8 mouse cellular contexts compared by ENCODE assay signal in genomic region chr5:114647211-114647974, GRCm38 (mm10). TPM values are rescaled to one million over a fixed set of nuclear protein-coding genes. Genes with fewer than 3 reads are reported as not detected.
DNase-seq lines count a peak whose midpoint lies in the region; ATAC-seq and TF ChIP-seq lines count a peak whose summit lies in the region.

No protein-coding gene starts in this region.

- H3K9ac ChIP-seq in ES-Bruce4 (ENCODE audit: low read depth, poor library complexity, severe bottlenecking) (peak overlapping the region; percentile 26; the same call in 1 of the 2 replicates), MEL (ENCODE audit: control insufficient read depth, low read depth, low read length, poor library complexity, severe bottlenecking) (peak overlapping the region; percentile 70)
- H3K9ac ChIP-seq in embryonic facial prominence, embryonic 14.5 days (ENCODE audit: low read depth, low read length): peak overlapping the region; percentile 22
- peak overlapping the region; percentile 51 for H3K9ac ChIP-seq in hindbrain, embryonic 16.5 days (ENCODE audit: low read depth, low read length)
- peak overlapping the region; percentile 56 for H3K9ac ChIP-seq in liver, embryonic 13.5 days

- no peak for TF ChIP-seq CTCF in ES-Bruce4 (IDR thresholded peaks at IDR 0.05; ENCODE audit: low read depth, low read length)
- no peak for TF ChIP-seq CTCF in MEL (IDR thresholded peaks at IDR 0.05 in 2 of 3, conservative IDR thresholded peaks at IDR 0.05 in 1 of 3; ENCODE audit: control insufficient read depth in 1 of 3, insufficient read depth in 1 of 3, low read depth in 2 of 3, low read length in 3 of 3, poor library complexity in 1 of 3, severe bottlenecking in 1 of 3)

- H3K27me3 ChIP-seq in ES-Bruce4 (ENCODE audit: control insufficient read depth, insufficient read depth, low read length, poor library complexity, severe bottlenecking) (no peaks in the 10 kb centered on the region), MEL (ENCODE audit: control insufficient read depth in 1 of 2, insufficient read depth in 2 of 2, low read length in 2 of 2) (no peaks in the 10 kb centered on the region)
- H3K27me3 ChIP-seq in embryonic facial prominence, embryonic 14.5 days (replicated peaks; ENCODE audit: control insufficient read depth, insufficient read depth, low read length): no peaks in the 10 kb centered on the region
- no peaks in the 10 kb centered on the region for H3K27me3 ChIP-seq in hindbrain, embryonic 16.5 days (replicated peaks; ENCODE audit: control insufficient read depth, insufficient read depth, low read length)
- 0 out of 2 replicates have a peak, but pooled peaks cover 7% of the 10 kb centered on the region for H3K27me3 ChIP-seq in liver, embryonic 13.5 days

- H3K36me3 ChIP-seq in ES-Bruce4 (ENCODE audit: control insufficient read depth, insufficient read depth, low read length, poor library complexity, severe bottlenecking): no peaks in the 10 kb centered on the region
- H3K36me3 ChIP-seq in MEL (ENCODE audit: control insufficient read depth in 1 of 2, insufficient read depth in 2 of 2, low read length in 2 of 2): peaks cover 0 to 3% of the 10 kb centered on the region in 2 experiments; a peak in 2 of 4 replicates
- H3K36me3 ChIP-seq in embryonic facial prominence, embryonic 14.5 days (ENCODE audit: control insufficient read depth, insufficient read depth, low read length): no peaks in the 10 kb centered on the region
- H3K36me3 ChIP-seq in hindbrain, embryonic 16.5 days (ENCODE audit: control insufficient read depth, insufficient read depth, low read length): no peaks in the 10 kb centered on the region
- no peaks in the 10 kb centered on the region for H3K36me3 ChIP-seq in liver, embryonic 13.5 days

- no peaks in the 10 kb centered on the region for H3K4me1 ChIP-seq in ES-Bruce4 (ENCODE audit: control insufficient read depth, insufficient read depth, low read length)
- peaks cover 0 to 8% of the 10 kb centered on the region in 2 experiments; a peak in 1 of 4 replicates for H3K4me1 ChIP-seq in MEL (ENCODE audit: control insufficient read depth in 1 of 2, insufficient read depth in 2 of 2, low read length in 2 of 2)
- H3K4me1 ChIP-seq in embryonic facial prominence, embryonic 14.5 days (ENCODE audit: control insufficient read depth, insufficient read depth, low read length): peaks cover 42% of the 10 kb centered on the region
- peaks cover 13% of the 10 kb centered on the region for H3K4me1 ChIP-seq in hindbrain, embryonic 16.5 days (ENCODE audit: control insufficient read depth, insufficient read depth, low read depth, low read length)
- peaks cover 42% of the 10 kb centered on the region for H3K4me1 ChIP-seq in liver, embryonic 13.5 days (replicated peaks)

- no peak for TF ChIP-seq RAD21 in MEL (IDR thresholded peaks at IDR 0.05; ENCODE audit: low read depth, low read length)

- WGBS in embryonic facial prominence, embryonic 14.5 days: 2% methylated on average over 24 of the region's 27 CpGs
- 3% methylated on average over 27 of the region's 27 CpGs for WGBS in hindbrain, embryonic 16.5 days
- WGBS in liver, embryonic 13.5 days (ENCODE audit: insufficient replicate concordance): 1% methylated on average over 27 of the region's 27 CpGs

- H3K9me3 ChIP-seq in ES-Bruce4 (replicated peaks; ENCODE audit: control insufficient read depth, insufficient read depth, low read length, poor library complexity, severe bottlenecking) (no peaks in the 10 kb centered on the region), MEL (replicated peaks; ENCODE audit: insufficient read depth, low read length) (no peaks in the 10 kb centered on the region)
- H3K9me3 ChIP-seq in embryonic facial prominence, embryonic 14.5 days (ENCODE audit: control insufficient read depth, low read length): no peaks in the 10 kb centered on the region
- H3K9me3 ChIP-seq in hindbrain, embryonic 16.5 days (ENCODE audit: control insufficient read depth, low read length): no peaks in the 10 kb centered on the region
- no peaks in the 10 kb centered on the region for H3K9me3 ChIP-seq in liver, embryonic 13.5 days (replicated peaks)

- 0 out of 2 replicates have a peak, but pooled peaks have one; percentile 49 for TF ChIP-seq EP300 in ES-Bruce4 (IDR thresholded peaks at IDR 0.05; ENCODE audit: insufficient read depth, low read depth, low read length)
- TF ChIP-seq EP300 in MEL (IDR thresholded peaks at IDR 0.05; ENCODE audit: low read depth in 1 of 2, low read length in 2 of 2): no peak

- ATAC-seq in embryonic facial prominence, embryonic 14.5 days (ENCODE audit: low read depth): peak; percentile 86
- ATAC-seq in hindbrain, embryonic 16.5 days: peak; percentile 64
- ATAC-seq in liver, embryonic 13.5 days (ENCODE audit: low read depth): peak; percentile 63

- TF ChIP-seq POLR2A in ES-Bruce4 (IDR thresholded peaks at IDR 0.05; ENCODE audit: insufficient read depth, low read length) (peak; percentile 83), MEL (IDR thresholded peaks at IDR 0.05; ENCODE audit: control insufficient read depth in 1 of 2, insufficient read depth in 1 of 2, low read depth in 1 of 2, low read length in 2 of 2, poor library complexity in 1 of 2) (peak in 1 of 2 experiments; percentile 58; a peak in 2 of 4 replicates)

- DNase-seq in MEL (ENCODE audit: low read depth, low spot score): peak; percentile 84
- DNase-seq in embryonic facial prominence, embryonic 14.5 days (ENCODE audit: low spot score): peak; percentile 92
- DNase-seq in liver, embryonic 13.5 days: peak; percentile 45
- peak; percentile 42 for DNase-seq in naive thymus-derived CD4-positive, alpha-beta T cell, adult 2 months (ENCODE audit: low read depth)
- DNase-seq in T-cell, adult 2 months (ENCODE audit: low spot score): no peak
- DNase-seq in gastrocnemius, adult 8-10 months (ENCODE audit: low spot score in 2 of 2): no peak

- H3K27ac ChIP-seq in ES-Bruce4 (ENCODE audit: insufficient read depth, low read length): peak overlapping the region; percentile 27; the same call in 1 of the 2 replicates
- peak overlapping the region; percentile 74 for H3K27ac ChIP-seq in MEL (ENCODE audit: control insufficient read depth, low read depth, low read length)
- peak overlapping the region; percentile 69 for H3K27ac ChIP-seq in embryonic facial prominence, embryonic 14.5 days (replicated peaks; ENCODE audit: low read depth, low read length)
- 0 out of 2 replicates have a peak overlapping the region, but pooled peaks have one; percentile 19 for H3K27ac ChIP-seq in hindbrain, embryonic 16.5 days (ENCODE audit: low read depth, low read length)
- H3K27ac ChIP-seq in liver, embryonic 13.5 days: peak overlapping the region; percentile 12; the same call in 1 of the 2 replicates

- H3K4me3 ChIP-seq in ES-Bruce4 (ENCODE audit: low read depth, low read length) (peak overlapping the region; percentile 81), MEL (ENCODE audit: control insufficient read depth in 1 of 2, insufficient read depth in 1 of 2, low read depth in 2 of 2, low read length in 2 of 2) (peak overlapping the region; percentile 42 to 56)
- H3K4me3 ChIP-seq in embryonic facial prominence, embryonic 14.5 days (ENCODE audit: low read depth, low read length): peak overlapping the region; percentile 30
- H3K4me3 ChIP-seq in hindbrain, embryonic 16.5 days (ENCODE audit: low read length): peak overlapping the region; percentile 32
- peak overlapping the region; percentile 40 for H3K4me3 ChIP-seq in liver, embryonic 13.5 days (replicated peaks)

- H3K4me2 ChIP-seq in embryonic facial prominence, embryonic 14.5 days (ENCODE audit: low read depth, low read length): peak overlapping the region; percentile 62
- peak overlapping the region; percentile 71 for H3K4me2 ChIP-seq in hindbrain, embryonic 16.5 days (ENCODE audit: low read length)
- peak overlapping the region; percentile 67 for H3K4me2 ChIP-seq in liver, embryonic 13.5 days

- H3K79me2 ChIP-seq in MEL (ENCODE audit: control insufficient read depth, insufficient read depth, low read length, poor library complexity): no peaks in the 10 kb centered on the region

TF ChIP-seq in MEL, 35 proteins besides CTCF, POLR2A, EP300 and RAD21 (continues in another document):
- TF ChIP-seq BHLHE40 (IDR thresholded peaks at IDR 0.05; ENCODE audit: borderline replicate concordance, low read depth, low read length): peak; percentile 7; the same call in 1 of the 2 replicates
- TF ChIP-seq ZNF384 (IDR thresholded peaks at IDR 0.05; ENCODE audit: low read depth, low read length): no peak
- TF ChIP-seq RCOR1 (IDR thresholded peaks at IDR 0.05; ENCODE audit: low read depth, low read length): no peak
- no peak for TF ChIP-seq JUND (IDR thresholded peaks at IDR 0.05; ENCODE audit: low read depth, low read length)
- peak; percentile 99 for TF ChIP-seq CHD1 (IDR thresholded peaks at IDR 0.05; ENCODE audit: low read depth, low read length)
- no peak for TF ChIP-seq E2F4 (IDR thresholded peaks at IDR 0.05; ENCODE audit: borderline replicate concordance, low read depth, low read length)
- TF ChIP-seq MAZ (IDR thresholded peaks at IDR 0.05; ENCODE audit: low read depth, low read length): no peak
- peak; percentile 60 for TF ChIP-seq MAX (IDR thresholded peaks at IDR 0.05; ENCODE audit: low read length)
- peak; percentile 35; the same call in 1 of the 2 replicates for TF ChIP-seq TBP (IDR thresholded peaks at IDR 0.05; ENCODE audit: low read depth, low read length)

RNA-seq across cellular contexts. Expression of gene Trpv4, which starts 10.8 kb away (rescaled TPM):
- polyA plus RNA-seq in ES-Bruce4 (2011; ENCODE audit: insufficient read depth, insufficient read length, low read depth, missing spikeins): 3.9 and 4.2 TPM in 2 replicates
- total RNA-seq in MEL (2012; rRNA removed): not detected in 2 replicates
- polyA plus RNA-seq in MEL (2012; ENCODE audit: insufficient read depth in 1 of 2, insufficient read length in 2 of 2, low read depth in 1 of 2, low replicate concordance in 2 of 2, missing spikeins in 1 of 2): under 1 TPM in 1 of 2 experiments, not detected in 1; 0.29 TPM
- 11.9 TPM in 2 replicates for polyA plus RNA-seq in embryonic facial prominence, embryonic 14.5 days (2014; fragmentation: Nextera tagmentation; extraction: Ambion mirVana)
- 2.3 and 3.0 TPM in 2 replicates for polyA plus RNA-seq in hindbrain, embryonic 16.5 days (2015; fragmentation: Nextera tagmentation; extraction: Ambion mirVana)
- polyA plus RNA-seq in liver, embryonic 13.5 days (2015; fragmentation: Nextera tagmentation; extraction: Ambion mirVana): 0.17 and 0.23 TPM in 2 replicates
- 1 to 10 TPM; 1.3 to 1.7 (median 1.3) TPM for total RNA-seq in gastrocnemius, adult 8-10 months (2022)

RNA-seq across cellular contexts. Expression of gene Gltp, which starts 43.4 kb away (rescaled TPM):
- 60.0 and 61.9 TPM in 2 replicates for polyA plus RNA-seq in ES-Bruce4 (2011; ENCODE audit: insufficient read depth, insufficient read length, low read depth, missing spikeins)
- 18.3 and 18.8 TPM in 2 replicates for total RNA-seq in MEL (2012; rRNA removed)
- polyA plus RNA-seq in MEL (2012; ENCODE audit: insufficient read depth in 1 of 2, insufficient read length in 2 of 2, low read depth in 1 of 2, low replicate concordance in 2 of 2, missing spikeins in 1 of 2): 100 to 1,000 TPM in 1 of 2 experiments, 10 to 100 TPM in 1; 67.2 to 211 TPM
- 123 and 129 TPM in 2 replicates for polyA plus RNA-seq in embryonic facial prominence, embryonic 14.5 days (2014; fragmentation: Nextera tagmentation; extraction: Ambion mirVana)
- 49.9 and 53.4 TPM in 2 replicates for polyA plus RNA-seq in hindbrain, embryonic 16.5 days (2015; fragmentation: Nextera tagmentation; extraction: Ambion mirVana)
- polyA plus RNA-seq in liver, embryonic 13.5 days (2015; fragmentation: Nextera tagmentation; extraction: Ambion mirVana): 36.1 and 41.7 TPM in 2 replicates
- total RNA-seq in gastrocnemius, adult 8-10 months (2022): 1 to 10 TPM; 4.9 to 8.5 (median 6.7) TPM

Comparison
In these comparisons a context has a peak if more than half of its experiments do, and no peak if none do; other contexts are left out.
1. H3K27ac ChIP-seq: peak in every context shown above with its lines; median percentile 74 in MEL; 69 in embryonic facial prominence, embryonic 14.5 days; 27 in ES-Bruce4; 19 in hindbrain, embryonic 16.5 days; 12 in liver, embryonic 13.5 days.
2. H3K4me3 ChIP-seq: peak in every context shown above with its lines; median percentile 81 in ES-Bruce4; 49 in MEL; 40 in liver, embryonic 13.5 days; 32 in hindbrain, embryonic 16.5 days; 30 in embryonic facial prominence, embryonic 14.5 days.
3. DNase-seq: peak in MEL (single experiment), embryonic facial prominence, embryonic 14.5 days (single experiment), liver, embryonic 13.5 days (single experiment) and naive thymus-derived CD4-positive, alpha-beta T cell, adult 2 months (single experiment); none in T-cell, adult 2 months (single experiment) and gastrocnemius, adult 8-10 months (0 of 2).
4. Peak in every context shown above with its lines, with median percentiles within 50 percentile points of each other: H3K9ac ChIP-seq, ATAC-seq and H3K4me2 ChIP-seq.